Mouse (Mus musculus) mouse embryonic stem cell (cell line): ENCODE data around the gene Mtcl1.
"Not testable (repeated sequence)": the region's sequence is repeated elsewhere in the genome, so short reads cannot be mapped to it uniquely, and the experiment has no call there.

Experiments used
- in situ Hi-C, 2 experiments: fragments of 300-500 bp; cut with MboI; formaldehyde crosslinking; loops; 1 replicate in 1 of 2; 3 replicates in 1 of 2; pipeline ENCODE4 v1.14.3; 2019 to 2020; ENCODE audit warnings: low sequenced_read_pairs in 2 of 2, low pct_unique_long_range_greater_than_20kb in 1 of 2, mixed read lengths in 1 of 2; ENCODE audit not compliant: unreplicated experiment in 1 of 2

Gene Mtcl1

DNA sequence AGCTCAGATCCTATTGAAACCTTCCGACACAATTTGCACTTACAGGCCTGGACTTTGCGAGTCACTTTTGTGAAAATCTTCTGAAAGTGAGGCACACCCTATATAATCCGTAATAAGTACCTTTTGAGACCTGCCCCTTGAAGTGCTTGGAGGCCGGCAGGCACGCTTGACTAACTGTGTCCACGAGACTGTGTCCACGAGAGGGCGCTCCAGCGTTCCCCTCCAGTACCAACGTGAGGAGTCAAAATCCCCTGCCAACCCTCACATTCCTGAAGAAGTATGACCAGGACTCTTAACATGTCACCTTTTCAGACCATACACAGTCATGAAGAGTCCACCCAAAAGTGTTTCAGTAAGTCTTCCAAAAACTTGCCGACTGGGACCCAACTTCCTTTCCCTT is 1.6 kb upstream of the Mtcl1 start:
- in situ Hi-C loops = loop anchor here in 1 of 2 experiments (10.0 kb wide), 1 partner anchor 216 kb away; no protein-coding TSS in a partner anchor

GRCm38 (mm10) chr17:66450526-66451070 is 1.0 kb upstream of the Mtcl1 start:
- in situ Hi-C loops = loop anchor here in 1 of 2 experiments (10.0 kb wide), 1 partner anchor 216 kb away; no protein-coding TSS in a partner anchor

DNA sequence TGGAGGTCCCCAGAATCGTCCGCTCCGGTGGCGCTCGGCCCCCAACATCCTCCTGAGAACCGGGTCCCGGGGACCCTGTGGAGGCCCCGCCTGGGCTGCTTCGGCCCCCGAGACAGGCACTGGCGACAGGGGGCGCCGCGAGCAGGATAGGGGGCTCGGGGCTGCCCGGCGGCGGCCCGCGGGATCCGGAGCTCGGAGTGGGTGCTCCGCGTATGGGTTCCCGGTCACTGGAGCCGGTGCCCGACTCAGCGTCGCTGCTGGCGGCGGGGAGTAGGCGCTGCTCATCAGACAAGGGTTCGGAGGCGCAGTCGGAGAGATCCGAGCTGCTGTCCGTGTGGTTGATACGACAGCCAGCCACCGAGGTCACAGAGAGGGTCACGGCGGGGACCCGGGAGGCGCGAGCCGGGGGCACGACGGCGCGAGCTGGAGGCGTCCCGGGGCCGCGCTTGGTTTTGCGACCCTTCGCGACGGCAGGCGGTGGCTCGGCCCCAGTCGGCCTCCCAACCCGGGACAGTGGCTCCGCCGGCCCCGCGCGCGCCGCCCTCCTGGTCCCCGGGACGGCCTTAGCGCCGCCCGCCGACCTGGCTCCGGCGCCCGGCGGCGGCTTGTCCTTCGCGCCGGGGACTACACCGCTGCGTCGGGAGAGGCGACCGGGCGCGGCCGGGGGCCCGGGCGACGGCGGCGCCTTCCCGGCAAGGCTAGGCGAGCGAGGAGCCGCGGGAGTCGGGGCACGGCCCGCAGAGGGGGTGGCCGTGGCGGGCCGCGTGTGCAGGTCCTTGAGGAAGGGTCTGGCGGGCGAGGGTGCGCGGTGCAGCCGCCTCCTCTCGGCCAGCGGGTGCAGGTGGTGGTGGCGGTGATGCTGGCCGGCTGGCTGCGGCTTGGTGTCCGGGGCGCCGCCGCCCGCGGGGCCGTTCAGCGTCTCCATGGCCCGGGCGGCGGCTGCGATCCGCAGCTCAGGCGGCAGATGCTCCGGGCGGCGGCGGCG is 837 bp downstream of the Mtcl1 start:
- in situ Hi-C loops = loop anchor here (5.0 kb wide), 1 partner anchor 39 kb away; no protein-coding TSS in a partner anchor

GRCm38 (mm10) chr17:66447978-66448377 is 1.6 kb downstream of the Mtcl1 start:
- in situ Hi-C loops = loop anchor here (5.0 kb wide), 1 partner anchor 39 kb away; no protein-coding TSS in a partner anchor

- in situ Hi-C loops = loop anchor here (5.0 kb wide), 1 partner anchor 40 kb away; no protein-coding TSS in a partner anchor
Measured at GRCm38 (mm10) chr17:66447007-66447312, 2.6 kb downstream of the Mtcl1 start.

- in situ Hi-C loops = loop anchor here (5.0 kb wide), 1 partner anchor 41 kb away; no protein-coding TSS in a partner anchor
Measured at GRCm38 (mm10) chr17:66446196-66447006, 3.1 kb downstream of the Mtcl1 start.

GRCm38 (mm10) chr17:66444059-66444700 is 5.4 kb downstream of the Mtcl1 start:
- in situ Hi-C loops = no loop called here

- in situ Hi-C loops = no loop called here
Measured at GRCm38 (mm10) chr17:66439888-66440287, 9.7 kb downstream of the Mtcl1 start.

DNA sequence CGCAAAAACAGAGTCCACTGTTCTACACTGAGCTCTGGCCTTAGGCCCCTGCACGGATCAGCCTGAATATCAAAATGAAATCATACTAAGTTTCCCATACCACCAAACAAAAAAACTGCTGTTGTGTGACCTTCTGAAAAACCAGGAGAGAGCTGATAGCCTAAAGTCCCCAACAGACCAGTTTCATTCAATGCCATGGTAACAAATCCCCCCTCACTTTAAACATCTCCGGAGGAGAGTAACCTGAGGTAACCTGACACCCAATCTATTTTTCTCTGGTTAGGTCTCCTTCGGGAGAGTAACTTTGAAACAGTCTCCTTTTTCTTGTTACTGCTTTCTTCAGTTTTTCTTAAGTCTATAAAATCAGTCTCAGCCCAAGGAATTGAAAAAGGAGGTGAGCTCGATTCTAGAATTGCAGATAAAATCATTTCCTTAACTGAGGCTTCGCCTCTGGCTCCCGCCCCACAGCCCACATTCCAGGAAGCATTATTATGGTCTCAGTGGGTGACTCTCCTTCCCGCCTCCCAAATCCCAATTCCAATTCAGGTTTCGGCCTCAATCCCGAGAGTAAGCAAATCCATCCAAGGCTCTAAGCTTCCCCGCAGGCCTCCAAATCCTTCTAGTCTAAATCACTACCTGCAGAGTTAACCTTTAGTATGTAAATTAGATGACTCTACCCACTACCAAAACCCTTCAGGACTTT is 10.3 kb downstream of the Mtcl1 start:
- in situ Hi-C loops = no loop called here

DNA sequence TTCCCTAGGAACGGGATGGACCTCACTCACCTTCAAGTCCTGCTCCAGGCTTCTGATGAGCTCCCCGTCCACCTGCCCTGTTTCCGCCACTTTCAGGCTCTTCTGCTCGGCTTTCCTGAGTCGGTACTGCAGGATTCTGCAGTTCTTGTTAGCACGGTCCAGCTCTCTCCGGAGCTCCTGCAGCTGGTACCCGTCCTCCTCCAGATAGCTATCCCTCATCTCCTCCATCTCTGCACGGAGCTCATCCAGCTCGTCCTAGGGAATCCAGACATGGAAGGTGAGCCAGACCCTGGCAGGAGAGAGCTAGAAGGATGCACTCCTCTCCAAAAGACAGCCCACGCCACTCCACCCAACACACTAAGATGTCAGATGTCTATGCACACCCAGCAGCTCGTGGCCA is 11.4 kb downstream of the Mtcl1 start:
- in situ Hi-C loops = no loop called here

GRCm38 (mm10) chr17:66436811-66437210 is 12.7 kb downstream of the Mtcl1 start:
- in situ Hi-C loops = no loop called here

DNA sequence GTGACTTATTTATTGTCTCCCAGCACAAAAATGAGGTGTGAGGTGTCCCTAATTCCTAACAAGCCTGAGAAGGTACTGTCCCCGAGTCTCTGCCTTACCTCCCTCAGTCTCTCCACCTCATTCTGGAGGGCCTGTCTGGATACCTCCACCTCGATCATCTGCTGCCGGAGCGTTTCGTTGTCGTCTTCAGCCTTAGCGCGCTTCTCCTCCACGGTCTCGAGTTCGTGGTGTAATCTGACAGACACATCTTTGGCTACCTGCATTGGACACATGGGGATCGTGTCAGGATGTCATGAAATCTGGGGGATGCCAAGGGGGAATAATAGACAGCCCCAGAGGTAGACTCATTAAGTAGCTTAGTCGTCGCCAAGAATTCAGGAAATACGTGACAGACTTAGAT is 13.6 kb downstream of the Mtcl1 start:
- in situ Hi-C loops = no loop called here

DNA sequence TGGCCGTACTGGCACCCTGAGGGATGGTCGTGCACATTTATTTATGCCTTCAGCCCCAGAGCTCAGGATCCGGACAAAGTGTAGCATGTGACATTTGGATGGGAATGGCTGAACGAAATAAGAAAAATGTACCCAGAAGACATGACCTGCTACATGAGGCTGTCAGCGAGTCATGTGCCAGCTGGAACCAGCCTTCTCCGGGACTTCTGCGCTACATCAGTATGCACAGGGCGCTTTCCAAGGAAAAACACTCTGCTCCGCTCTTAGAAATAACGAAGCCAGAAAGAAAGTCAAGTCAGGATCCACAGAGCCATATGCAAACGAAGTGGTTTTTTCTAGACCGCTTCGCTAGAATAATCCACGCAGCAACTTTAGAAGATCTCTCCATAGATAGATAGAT is 14.5 kb downstream of the Mtcl1 start:
- in situ Hi-C loops = no loop called here

- in situ Hi-C loops = no loop called here
Measured at GRCm38 (mm10) chr17:66434566-66434965, 15.0 kb downstream of the Mtcl1 start.

- in situ Hi-C loops = not testable (repeated sequence)
Measured at GRCm38 (mm10) chr17:66424601-66425000, 24.9 kb downstream of the Mtcl1 start.

- in situ Hi-C loops = no loop called here
Measured at GRCm38 (mm10) chr17:66419421-66419820, 30.1 kb downstream of the Mtcl1 start.

DNA sequence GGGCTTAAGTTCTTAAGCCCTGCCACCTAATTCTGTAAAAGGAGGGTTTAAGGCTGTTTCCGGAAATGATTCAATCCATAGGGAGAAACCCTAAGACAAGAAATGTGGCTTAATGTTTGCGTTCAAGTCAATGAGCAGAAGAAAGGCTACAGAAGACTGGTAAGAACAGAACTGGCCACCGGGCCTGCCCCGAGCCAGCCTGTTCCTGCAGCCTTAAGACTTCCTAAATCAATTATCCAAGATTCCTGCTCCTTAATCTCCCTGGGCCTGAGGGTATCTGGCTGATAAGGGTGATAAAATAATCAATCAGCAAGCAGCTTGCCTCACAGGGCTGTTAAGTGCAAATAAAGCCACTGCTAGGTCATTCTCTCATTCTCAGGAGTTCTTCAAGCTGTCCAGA is 31.8 kb downstream of the Mtcl1 start:
- in situ Hi-C loops = no loop called here

GRCm38 (mm10) chr17:66417329-66417728 is 32.2 kb downstream of the Mtcl1 start:
- in situ Hi-C loops = no loop called here
